Mouse (Mus musculus) frontal cortex, postnatal 25 days (tissue): Measurements from ENCODE around the gene Lars2.

Source experiments
- DNase-seq, 2 experiments: peaks; one replicate each; pipeline ENCODE4 v3.0.0; 2022; ENCODE audit warnings: low spot score in 2 of 2

Lars2 gene

GRCm38 (mm10) chr9:123506270-123507146, 139.8 kb downstream of the Lars2 start:
- DNase-seq: no peak

DNA sequence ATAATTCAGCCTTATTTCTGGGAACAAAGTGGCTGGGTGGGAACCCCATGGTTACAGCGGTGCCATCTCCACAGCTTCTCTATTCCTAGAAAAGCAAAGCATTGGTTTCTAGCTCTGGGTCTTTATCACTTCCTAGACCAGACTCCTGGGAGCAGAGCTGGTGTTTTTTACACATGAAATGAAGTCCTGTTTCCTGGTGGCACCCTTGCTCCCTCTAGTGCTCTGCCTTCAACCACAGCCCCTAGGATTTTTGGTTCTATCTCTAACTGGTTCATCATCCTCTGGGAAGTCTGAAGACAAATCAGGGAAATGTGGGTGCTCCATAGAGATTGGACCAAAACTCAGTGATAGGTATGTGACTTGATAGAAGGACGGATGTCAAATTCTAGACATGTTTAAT, 140.7 kb downstream of the Lars2 start:
- no peak for DNase-seq

DNA sequence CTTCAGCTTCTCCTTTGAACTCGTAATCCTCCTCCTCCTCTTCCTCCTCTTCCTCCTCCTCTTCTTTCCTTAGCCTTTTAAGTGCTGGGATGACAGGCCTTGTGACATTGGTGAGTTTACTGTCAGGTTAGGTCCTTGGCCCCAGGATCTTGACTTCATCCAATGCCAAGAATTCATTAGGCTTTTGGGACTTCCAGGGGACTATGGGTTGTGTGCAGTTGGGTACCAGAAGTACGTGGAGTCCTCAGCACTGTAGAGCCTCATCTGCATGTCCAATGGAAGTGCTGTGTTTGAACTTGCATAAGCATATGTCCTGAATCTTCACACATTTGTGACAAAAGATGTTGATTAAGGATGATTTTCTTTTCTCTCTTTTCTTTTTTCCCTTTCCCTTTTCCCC, 142.3 kb downstream of the Lars2 start:
- no peak for DNase-seq

- DNase-seq: no peak
These were observed 143.2 kb downstream of the Lars2 start for GRCm38 (mm10) chr9:123509638-123510604.

DNA sequence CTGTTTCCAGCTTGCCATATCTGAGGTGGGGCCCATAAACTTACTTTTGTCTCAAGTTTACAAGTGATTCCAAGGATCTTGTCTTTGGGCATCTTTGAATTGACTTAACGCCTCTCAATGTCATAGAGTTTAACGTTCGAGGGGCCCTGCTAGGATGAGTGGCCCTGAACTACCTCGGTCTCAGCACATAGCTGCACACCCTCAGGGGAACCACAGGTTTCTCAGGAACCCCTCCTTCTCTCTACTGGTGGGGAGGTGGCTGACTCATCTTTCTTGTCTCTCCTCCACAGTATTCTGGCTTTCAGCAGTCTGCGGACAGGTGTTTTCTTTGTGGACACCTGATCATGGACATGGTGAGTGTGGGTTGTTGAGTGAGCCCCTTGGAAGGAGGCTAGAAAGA, 144.2 kb downstream of the Lars2 start:
- no peak for DNase-seq
